Mouse (Mus musculus): ENCODE results near the gene Olfr138. TPM values are rescaled to one million over a fixed set of nuclear protein-coding genes. Genes with fewer than 3 reads are reported as not detected.

Gene Olfr138
- polyA plus RNA-seq (2016; fragmentation: Nextera tagmentation; extraction: Ambion mirVana): not detected in 2 replicates

GRCm38 (mm10) chr17:38260735-38261134, at the start of gene Olfr138:
Gene Olfr138 (plus strand): TSS chr17:38261035.
- no peaks in the 10 kb centered on the region for H3K27me3 ChIP-seq

GRCm38 (mm10) chr17:38307470-38307869, 46.6 kb downstream of the Olfr138 start, which contains the start of gene Olfr137:
Gene Olfr137 (minus strand): TSS chr17:38307570.
- no peak within 1 kb of the TSS for H3K4me3 ChIP-seq
- H3K4me2 ChIP-seq (replicated peaks): no peak within 1 kb of the TSS
- no peak within 1 kb of the TSS for H3K9ac ChIP-seq
- H3K27ac ChIP-seq: no peak within 1 kb of the TSS
- no peaks in the 10 kb centered on the region for H3K27me3 ChIP-seq
- no peaks in the 10 kb centered on the region for H3K4me1 ChIP-seq
- no peak for ATAC-seq (ENCODE audit: insufficient number of reproducible peaks, insufficient read depth, low FRiP score, low TSS enrichment)
- H3K9me3 ChIP-seq: peaks cover 5% of the 10 kb centered on the region; the same call in 1 of the 2 replicates
- no peaks in the 10 kb centered on the region for H3K36me3 ChIP-seq

More at GRCm38 (mm10) chr17:38260735-38261134, at the start of gene Olfr138:
- no peak within 1 kb of the TSS for H3K9ac ChIP-seq
- no peaks in the 10 kb centered on the region for H3K9me3 ChIP-seq
- H3K4me1 ChIP-seq: no peaks in the 10 kb centered on the region
- no peak for ATAC-seq (ENCODE audit: insufficient number of reproducible peaks, insufficient read depth, low FRiP score, low TSS enrichment)
- WGBS: 70% methylated on average over 1 of the region's 1 CpGs
- H3K4me2 ChIP-seq (replicated peaks): no peak within 1 kb of the TSS
- H3K27ac ChIP-seq: no peak within 1 kb of the TSS
- no peaks in the 10 kb centered on the region for H3K36me3 ChIP-seq
- H3K4me3 ChIP-seq: no peak within 1 kb of the TSS

Other genes starting within 250 kb of the Olfr138 start
- not detected in 2 replicates for gene Olfr129, start 201.0 kb upstream of the Olfr138 start, polyA plus RNA-seq (2016; fragmentation: Nextera tagmentation; extraction: Ambion mirVana)
- gene Olfr130, start 197.1 kb upstream of the Olfr138 start, polyA plus RNA-seq (2016; fragmentation: Nextera tagmentation; extraction: Ambion mirVana): not detected in 2 replicates
- not detected in 2 replicates for gene Olfr131, start 172.3 kb upstream of the Olfr138 start, polyA plus RNA-seq (2016; fragmentation: Nextera tagmentation; extraction: Ambion mirVana)
- not detected in 2 replicates for gene Olfr132, start 126.5 kb upstream of the Olfr138 start, polyA plus RNA-seq (2016; fragmentation: Nextera tagmentation; extraction: Ambion mirVana)
- not detected in 2 replicates for gene Olfr133, start 115.8 kb upstream of the Olfr138 start, polyA plus RNA-seq (2016; fragmentation: Nextera tagmentation; extraction: Ambion mirVana)
- not detected in 2 replicates for gene Olfr134, start 89.6 kb upstream of the Olfr138 start, polyA plus RNA-seq (2016; fragmentation: Nextera tagmentation; extraction: Ambion mirVana)
- not detected in 2 replicates for gene Olfr135, start 56.7 kb upstream of the Olfr138 start, polyA plus RNA-seq (2016; fragmentation: Nextera tagmentation; extraction: Ambion mirVana)
- gene Olfr137, start 46.5 kb downstream of the Olfr138 start, polyA plus RNA-seq (2016; fragmentation: Nextera tagmentation; extraction: Ambion mirVana): not detected in 2 replicates
- gene Olfr136, start 68.8 kb downstream of the Olfr138 start, polyA plus RNA-seq (2016; fragmentation: Nextera tagmentation; extraction: Ambion mirVana): not detected in 2 replicates
- not detected in 2 replicates for gene Esp36, start 159.2 kb downstream of the Olfr138 start, polyA plus RNA-seq (2016; fragmentation: Nextera tagmentation; extraction: Ambion mirVana)